Mouse (Mus musculus) neural tube, embryonic 15.5 days (tissue): ENCODE measurements at regions not wholly inside any gene's neighbourhood (a gene's known extent, or its start where the extent isn't known, plus 50 kb on each side); places are given as distances from the start of the nearest gene placed in this dataset.
A peak's percentile ranks its signal among the peaks of the same experiment; 100 is the strongest.

ENCODE experiments used
- ATAC-seq: fragments of 200-750 bp; cut with Nextera tagmentation; 2 replicates; pipeline ENCODE4 v1.8.0; 2017; ENCODE audit warnings: mild to moderate bottlenecking, moderate TSS enrichment, moderate library complexity; ENCODE audit not compliant: low FRiP score
- H3K27ac ChIP-seq: fragments of 300-500 bp; sonication (generic); replicated peaks from 2 replicates; pipeline ENCODE4 v1.5.1; 2015; ENCODE audit warnings: mild to moderate bottlenecking, inconsistent platforms
- H3K27me3 ChIP-seq: fragments of 300-500 bp; sonication (generic); replicated peaks from 2 replicates; pipeline ENCODE4 v1.6.1; 2015; ENCODE audit warnings: inconsistent platforms
- H3K36me3 ChIP-seq: fragments of 300-500 bp; sonication (generic); 2 replicates; pipeline ENCODE4 v1.6.1; 2015; ENCODE audit warnings: inconsistent platforms
- H3K4me1 ChIP-seq: fragments of 300-500 bp; sonication (generic); 2 replicates; pipeline ENCODE4 v1.6.1; 2015; ENCODE audit warnings: inconsistent platforms
- H3K4me2 ChIP-seq: fragments of 300-500 bp; sonication (generic); 2 replicates; pipeline ENCODE4 v1.6.1; 2015; ENCODE audit warnings: inconsistent platforms, mild to moderate bottlenecking, moderate library complexity
- H3K4me3 ChIP-seq: fragments of 300-500 bp; sonication (generic); replicated peaks from 2 replicates; pipeline ENCODE4 v1.5.1; 2015; ENCODE audit warnings: mild to moderate bottlenecking, inconsistent platforms
- H3K9ac ChIP-seq: fragments of 300-500 bp; sonication (generic); replicated peaks from 2 replicates; pipeline ENCODE4 v1.6.1; 2015; ENCODE audit warnings: mild to moderate bottlenecking, inconsistent platforms
- H3K9me3 ChIP-seq: fragments of 300-500 bp; sonication (generic); replicated peaks from 2 replicates; pipeline ENCODE4 v1.6.1; 2016; ENCODE audit warnings: inconsistent platforms
- WGBS: fragments of 180-500 bp; shearing (Covaris S2); methylation state at CpG from one replicate; pipeline ENCODE4 v1.1.7; 2015; ENCODE audit warnings: mixed read lengths; 5-methylcytosine and 5-hydroxymethylcytosine counted together

GRCm38 (mm10) chr11:18451271-18451670 is 497.6 kb upstream of the Etaa1 start:
- ATAC-seq, result no peak
- no peak overlapping the region for H3K27ac ChIP-seq
- no peaks in the 10 kb centered on the region for H3K36me3 ChIP-seq
- H3K27me3 ChIP-seq, result no peaks in the 10 kb centered on the region
- no peaks in the 10 kb centered on the region for H3K9me3 ChIP-seq
- 85% methylated on average over 3 of the region's 3 CpGs for WGBS
- H3K4me3 ChIP-seq, result no peak overlapping the region
- H3K4me1 ChIP-seq, result no peaks in the 10 kb centered on the region
- H3K9ac ChIP-seq, result no peak overlapping the region
- H3K4me2 ChIP-seq, result no peak overlapping the region

GRCm38 (mm10) chr11:18448879-18449278 is 495.2 kb upstream of the Etaa1 start:
- Histone ChIP-seq H3K4me1 (no peaks in the 10 kb centered on the region), H3K9me3 (no peaks in the 10 kb centered on the region), H3K4me2 (no peak overlapping the region), H3K9ac (no peak overlapping the region), H3K27me3 (no peaks in the 10 kb centered on the region), H3K36me3 (no peaks in the 10 kb centered on the region), H3K27ac (no peak overlapping the region), H3K4me3 (no peak overlapping the region)
- 78% methylated on average over 1 of the region's 1 CpGs for WGBS
- no peak for ATAC-seq

- Histone ChIP-seq H3K36me3 (no peaks in the 10 kb centered on the region), H3K4me2 (no peak overlapping the region), H3K9ac (no peak overlapping the region), H3K4me1 (no peaks in the 10 kb centered on the region), H3K9me3 (no peaks in the 10 kb centered on the region), H3K27me3 (no peaks in the 10 kb centered on the region), H3K27ac (no peak overlapping the region), H3K4me3 (no peak overlapping the region)
- no peak for ATAC-seq
- 62% methylated on average over 8 of the region's 8 CpGs for WGBS
Measured at GRCm38 (mm10) chr11:18444600-18444999, 490.9 kb upstream of the Etaa1 start.

- Histone ChIP-seq H3K9me3 (no peaks in the 10 kb centered on the region), H3K4me1 (no peaks in the 10 kb centered on the region), H3K27ac (no peak overlapping the region), H3K9ac (no peak overlapping the region), H3K27me3 (no peaks in the 10 kb centered on the region), H3K36me3 (no peaks in the 10 kb centered on the region), H3K4me3 (no peak overlapping the region), H3K4me2 (no peak overlapping the region)
- 59% methylated on average over 5 of the region's 5 CpGs for WGBS
- ATAC-seq, result no peak
Measured at GRCm38 (mm10) chr11:18444101-18444500, 490.4 kb upstream of the Etaa1 start.

- no peak for ATAC-seq
- Histone ChIP-seq H3K9me3 (no peaks in the 10 kb centered on the region), H3K27ac (no peak overlapping the region), H3K4me1 (no peaks in the 10 kb centered on the region), H3K36me3 (no peaks in the 10 kb centered on the region), H3K27me3 (no peaks in the 10 kb centered on the region), H3K9ac (no peak overlapping the region), H3K4me3 (no peak overlapping the region), H3K4me2 (no peak overlapping the region)
- WGBS, result 89% methylated on average over 2 of the region's 2 CpGs
Measured at GRCm38 (mm10) chr11:18443156-18443555, 489.5 kb upstream of the Etaa1 start.

- no peaks in the 10 kb centered on the region for H3K9me3 ChIP-seq
- peak; percentile 50; the same call in 1 of the 2 replicates for ATAC-seq
Measured at GRCm38 (mm10) chr11:18437834-18438611, 484.3 kb upstream of the Etaa1 start.

GRCm38 (mm10) chr11:18421076-18421475 is 467.4 kb upstream of the Etaa1 start:
- Histone ChIP-seq H3K4me2 (no peak overlapping the region), H3K27ac (no peak overlapping the region), H3K4me3 (no peak overlapping the region), H3K9me3 (no peaks in the 10 kb centered on the region), H3K4me1 (no peaks in the 10 kb centered on the region), H3K36me3 (no peaks in the 10 kb centered on the region), H3K9ac (no peak overlapping the region), H3K27me3 (no peaks in the 10 kb centered on the region)
- no peak for ATAC-seq
- WGBS, result 94% methylated on average over 3 of the region's 3 CpGs

More at GRCm38 (mm10) chr11:18437834-18438611, 484.3 kb upstream of the Etaa1 start:
- Histone ChIP-seq H3K4me2 (no peak overlapping the region), H3K4me1 (no peaks in the 10 kb centered on the region), H3K27me3 (no peaks in the 10 kb centered on the region), H3K4me3 (no peak overlapping the region), H3K36me3 (no peaks in the 10 kb centered on the region), H3K27ac (no peak overlapping the region), H3K9ac (no peak overlapping the region)
- 62% methylated on average over 6 of the region's 6 CpGs for WGBS

GRCm38 (mm10) chr11:18413769-18414168 is 460.1 kb upstream of the Etaa1 start:
- WGBS, result 82% methylated on average over 1 of the region's 1 CpGs
- Histone ChIP-seq H3K4me1 (no peaks in the 10 kb centered on the region), H3K27me3 (no peaks in the 10 kb centered on the region), H3K4me3 (no peak overlapping the region), H3K27ac (no peak overlapping the region), H3K4me2 (no peak overlapping the region), H3K9me3 (no peaks in the 10 kb centered on the region), H3K9ac (no peak overlapping the region), H3K36me3 (no peaks in the 10 kb centered on the region)
- ATAC-seq, result no peak

- H3K9me3 ChIP-seq, result no peaks in the 10 kb centered on the region
- H3K4me2 ChIP-seq, result no peak overlapping the region
- ATAC-seq, result no peak
- no peak overlapping the region for H3K4me3 ChIP-seq
- 42% methylated on average over 8 of the region's 8 CpGs for WGBS
- H3K4me1 ChIP-seq, result no peaks in the 10 kb centered on the region
- no peak overlapping the region for H3K9ac ChIP-seq
- H3K27ac ChIP-seq, result no peak overlapping the region
- H3K27me3 ChIP-seq, result no peaks in the 10 kb centered on the region
- H3K36me3 ChIP-seq, result no peaks in the 10 kb centered on the region
Measured at GRCm38 (mm10) chr11:18408071-18408752, 454.5 kb upstream of the Etaa1 start.

- Histone ChIP-seq H3K4me2 (no peak overlapping the region), H3K27me3 (no peaks in the 10 kb centered on the region), H3K9me3 (no peaks in the 10 kb centered on the region), H3K4me1 (0 out of 2 replicates have a peak, but pooled peaks cover 6% of the 10 kb centered on the region), H3K4me3 (no peak overlapping the region), H3K36me3 (no peaks in the 10 kb centered on the region), H3K27ac (no peak overlapping the region), H3K9ac (no peak overlapping the region)
- ATAC-seq, result no peak
- WGBS, result 72% methylated on average over 4 of the region's 4 CpGs
Measured at GRCm38 (mm10) chr11:18399561-18399960, 445.9 kb upstream of the Etaa1 start.

GRCm38 (mm10) chr11:18396397-18396796 is 442.7 kb upstream of the Etaa1 start:
- ATAC-seq, result peak; percentile 50; the same call in 1 of the 2 replicates
- 20% methylated on average over 6 of the region's 6 CpGs for WGBS
- H3K4me3 ChIP-seq, result no peak overlapping the region
- H3K27ac ChIP-seq, result no peak overlapping the region
- no peaks in the 10 kb centered on the region for H3K36me3 ChIP-seq
- no peak overlapping the region for H3K4me2 ChIP-seq
- no peaks in the 10 kb centered on the region for H3K27me3 ChIP-seq
- 0 out of 2 replicates have a peak, but pooled peaks cover 6% of the 10 kb centered on the region for H3K4me1 ChIP-seq
- H3K9ac ChIP-seq, result no peak overlapping the region
- H3K9me3 ChIP-seq, result no peaks in the 10 kb centered on the region

GRCm38 (mm10) chr11:18395631-18396030 is 442.0 kb upstream of the Etaa1 start:
- no peak overlapping the region for H3K27ac ChIP-seq
- 0 out of 2 replicates have a peak, but pooled peaks cover 6% of the 10 kb centered on the region for H3K4me1 ChIP-seq
- no peaks in the 10 kb centered on the region for H3K27me3 ChIP-seq
- 91% methylated on average over 4 of the region's 4 CpGs for WGBS
- H3K36me3 ChIP-seq, result no peaks in the 10 kb centered on the region
- H3K4me3 ChIP-seq, result no peak overlapping the region
- no peak overlapping the region for H3K4me2 ChIP-seq
- H3K9ac ChIP-seq, result no peak overlapping the region
- ATAC-seq, result no peak
- H3K9me3 ChIP-seq, result no peaks in the 10 kb centered on the region
